Mouse (Mus musculus) brain, embryonic 14.5 days (tissue): ENCODE results near the gene Olfr485. TPM values are rescaled to one million over a fixed set of nuclear protein-coding genes. Genes with fewer than 3 reads are reported as not detected.
"Not testable (repeated sequence)": the region's sequence is repeated elsewhere in the genome, so short reads cannot be mapped to it uniquely, and the experiment has no call there.

Experiments used
- DNase-seq: peaks from one replicate; pipeline ENCODE4 v3.0.0-alpha.2; 2011; ENCODE audit warnings: low read depth
- CTCF ChIP-seq: fragments of 200-500 bp; IDR thresholded peaks from 2 replicates; pipeline ENCODE4 v1.5.1; 2012; ENCODE audit warnings: inconsistent platforms, mild to moderate bottlenecking, moderate library complexity, borderline replicate concordance; ENCODE audit not compliant: insufficient read depth, insufficient read length; ENCODE audit errors: extremely low read depth
- POLR2A ChIP-seq: fragments of 200-500 bp; IDR thresholded peaks from 2 replicates; pipeline ENCODE4 v1.6.1; 2012; ENCODE audit warnings: mild to moderate bottlenecking, inconsistent platforms, borderline replicate concordance; ENCODE audit not compliant: poor library complexity, insufficient read depth, insufficient read length, severe bottlenecking; ENCODE audit errors: extremely low read depth
- polyA plus RNA-seq: library from polyadenylated mRNA; depleted of rRNA; stranded (reverse); fragments of >200 nt; gene quantifications from 2 replicates; pipeline ENCODE4 v1.2.3, GENCODE M21; 2012; rRNA removed

The Olfr485 gene
- not detected in 2 replicates for polyA plus RNA-seq

GRCm38 (mm10) chr7:108159771-108160170, at the start of gene Olfr485:
TSS of gene Olfr485 (minus strand) at chr7:108159871.
- TF ChIP-seq CTCF (no peak), POLR2A (no peak)
- DNase-seq: no peak

- TF ChIP-seq CTCF: no peak
- TF ChIP-seq POLR2A: no peak
- no peak for DNase-seq
Observed at GRCm38 (mm10) chr7:108196938-108197337, 37.3 kb upstream of the Olfr485 start.

- DNase-seq: not testable (repeated sequence)
Observed at GRCm38 (mm10) chr7:108196337-108196736, 36.7 kb upstream of the Olfr485 start.

- DNase-seq: not testable (repeated sequence)
Observed at GRCm38 (mm10) chr7:108192714-108193113, 33.0 kb upstream of the Olfr485 start.

DNA sequence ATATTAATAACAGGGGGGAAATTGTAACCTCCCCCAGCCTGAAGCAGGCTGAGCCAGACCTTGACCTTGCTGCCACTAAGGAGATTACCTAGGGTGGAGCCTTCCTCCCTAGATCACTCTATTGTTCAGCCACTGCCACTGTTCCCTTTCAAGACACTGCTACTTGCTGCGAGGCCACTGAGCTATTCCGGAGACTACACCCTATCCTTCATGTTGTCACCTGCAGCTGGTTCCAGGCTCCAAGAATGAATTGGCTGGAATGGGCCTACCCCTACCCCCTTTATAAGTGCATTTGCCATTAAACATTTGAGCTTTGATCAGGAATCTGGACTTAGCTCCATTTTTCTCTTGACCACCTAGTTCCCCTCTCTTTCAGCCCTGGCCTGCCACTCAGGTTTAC, 31.5 kb upstream of the Olfr485 start:
- not testable (repeated sequence) for DNase-seq

- not testable (repeated sequence) for DNase-seq
Observed at GRCm38 (mm10) chr7:108185237-108185636, 25.6 kb upstream of the Olfr485 start.

GRCm38 (mm10) chr7:108184401-108184800, 24.7 kb upstream of the Olfr485 start:
- not testable (repeated sequence) for DNase-seq

GRCm38 (mm10) chr7:108172642-108173041, 13.0 kb upstream of the Olfr485 start, which contains the start of gene Olfr486:
TSS of gene Olfr486 (minus strand) at chr7:108172742.
- not testable (repeated sequence) for DNase-seq

- no peak for DNase-seq
- TF ChIP-seq CTCF: no peak
- TF ChIP-seq POLR2A: no peak
Observed at GRCm38 (mm10) chr7:108127349-108127748, 32.3 kb downstream of the Olfr485 start, which contains the start of gene Olfr484. TSS of gene Olfr484 (minus strand) at chr7:108127449.

- DNase-seq: no peak
- TF ChIP-seq CTCF (no peak), POLR2A (no peak)
Observed at GRCm38 (mm10) chr7:108121416-108121815, 38.3 kb downstream of the Olfr485 start.

DNA sequence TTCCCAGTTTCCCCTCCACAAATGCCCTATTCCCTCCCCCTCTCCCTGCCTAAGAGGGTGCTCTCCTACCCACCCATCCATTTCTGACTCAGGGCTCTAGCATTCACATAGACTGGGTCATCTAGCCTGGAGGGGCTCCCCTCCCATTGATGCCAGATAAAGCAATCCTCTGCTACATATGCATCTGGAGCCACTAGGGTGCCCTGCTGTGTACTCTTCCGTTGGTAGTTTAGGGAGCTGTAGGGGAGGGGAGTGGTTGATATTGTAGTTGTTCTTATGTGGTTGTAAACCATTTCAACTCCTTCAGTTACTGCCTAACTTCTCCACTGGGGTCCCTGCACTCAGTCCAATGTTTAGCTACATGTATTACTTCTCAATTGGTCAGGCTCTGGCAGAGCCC, 39.0 kb downstream of the Olfr485 start:
- no peak for TF ChIP-seq CTCF
- TF ChIP-seq POLR2A: no peak
- no peak for DNase-seq

Other genes with a start within 250 kb of the Olfr485 start
- gene Olfr473, start 229.4 kb downstream of the Olfr485 start, polyA plus RNA-seq: not detected in 2 replicates
- not detected in 2 replicates for gene Olfr474, start 205.2 kb downstream of the Olfr485 start, polyA plus RNA-seq
- gene Olfr476, start 195.1 kb downstream of the Olfr485 start, polyA plus RNA-seq: not detected in 2 replicates
- not detected in 2 replicates for gene Olfr477, start 173.2 kb downstream of the Olfr485 start, polyA plus RNA-seq
- not detected in 2 replicates for gene Olfr478, start 125.9 kb downstream of the Olfr485 start, polyA plus RNA-seq
- gene Olfr479, start 109.2 kb downstream of the Olfr485 start, polyA plus RNA-seq: not detected in 2 replicates
- not detected in 2 replicates for gene Olfr480, start 92.5 kb downstream of the Olfr485 start, polyA plus RNA-seq
- gene Olfr481, start 80.0 kb downstream of the Olfr485 start, polyA plus RNA-seq: not detected in 2 replicates
- gene Olfr482, start 62.3 kb downstream of the Olfr485 start, polyA plus RNA-seq: 0.03 TPM in 1 of 2 replicates, not detected in the other
- gene Olfr483, start 59.0 kb downstream of the Olfr485 start, polyA plus RNA-seq: not detected in 2 replicates
- gene Olfr484, start 32.4 kb downstream of the Olfr485 start, polyA plus RNA-seq: not detected in 2 replicates
- gene Olfr486, start 12.9 kb upstream of the Olfr485 start, polyA plus RNA-seq: not detected in 2 replicates
- not detected in 2 replicates for gene Olfr487, start 54.8 kb upstream of the Olfr485 start, polyA plus RNA-seq
- gene Olfr488, start 98.5 kb upstream of the Olfr485 start, polyA plus RNA-seq: not detected in 2 replicates
- not detected in 2 replicates for gene Olfr490, start 129.1 kb upstream of the Olfr485 start, polyA plus RNA-seq
- not detected in 2 replicates for gene Olfr491, start 153.6 kb upstream of the Olfr485 start, polyA plus RNA-seq
- not detected in 2 replicates for gene Olfr492, start 163.8 kb upstream of the Olfr485 start, polyA plus RNA-seq
- gene Olfr493, start 187.1 kb upstream of the Olfr485 start, polyA plus RNA-seq: not detected in 2 replicates
- not detected in 2 replicates for gene Olfr494, start 205.5 kb upstream of the Olfr485 start, polyA plus RNA-seq
- not detected in 2 replicates for gene Olfr495, start 233.3 kb upstream of the Olfr485 start, polyA plus RNA-seq